Mouse (Mus musculus) ovary, postnatal 36 days (tissue): ENCODE measurements around the gene BC005624.

ENCODE experiments used
- DNase-seq: peaks from one replicate; pipeline ENCODE4 v3.0.0; 2022; ENCODE audit warnings: low spot score, mixed read lengths

Gene BC005624

DNA sequence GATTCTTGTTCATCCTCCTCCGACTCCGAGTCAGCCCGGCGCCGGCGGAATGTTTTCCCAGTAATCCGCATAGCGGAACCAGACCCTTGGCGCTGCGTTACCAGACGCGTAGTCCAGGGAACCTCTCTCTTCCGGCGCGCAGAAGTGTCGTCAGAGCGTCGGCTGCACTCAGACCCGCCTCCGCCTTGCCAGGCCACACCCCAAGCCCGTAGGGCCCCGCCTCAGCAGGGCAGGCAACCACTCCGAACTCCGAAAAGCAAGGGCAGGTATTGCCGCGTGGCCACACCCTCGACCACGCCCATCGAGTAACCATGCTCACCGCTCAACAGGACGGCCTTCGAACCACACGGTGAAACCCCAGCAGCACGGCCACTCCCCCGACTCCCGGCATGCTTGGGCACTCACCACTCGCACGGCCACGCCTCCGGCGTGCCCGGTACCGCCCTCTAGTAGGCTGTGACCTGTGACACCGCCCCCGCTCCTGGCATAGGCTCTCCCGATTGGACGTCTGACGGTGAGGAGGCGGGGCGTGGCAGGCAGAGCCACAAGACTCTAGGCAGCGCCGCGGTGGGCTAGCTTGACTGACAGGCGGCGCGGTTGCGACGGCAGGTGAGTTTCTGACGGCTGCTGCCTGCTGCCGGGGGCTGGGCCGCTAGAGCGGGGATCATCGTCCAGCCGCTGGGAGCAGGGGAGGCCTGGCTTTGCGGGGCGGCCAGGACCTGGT, at the start of gene BC005624, which contains the start of gene Usp20:
Gene BC005624 (minus strand): TSS at position 412 of the 724 bp plus-strand sequence.
Gene Usp20 (plus strand): TSS at position 490 of the 724 bp plus-strand sequence.
- DNase-seq, result peak; percentile 99

DNA sequence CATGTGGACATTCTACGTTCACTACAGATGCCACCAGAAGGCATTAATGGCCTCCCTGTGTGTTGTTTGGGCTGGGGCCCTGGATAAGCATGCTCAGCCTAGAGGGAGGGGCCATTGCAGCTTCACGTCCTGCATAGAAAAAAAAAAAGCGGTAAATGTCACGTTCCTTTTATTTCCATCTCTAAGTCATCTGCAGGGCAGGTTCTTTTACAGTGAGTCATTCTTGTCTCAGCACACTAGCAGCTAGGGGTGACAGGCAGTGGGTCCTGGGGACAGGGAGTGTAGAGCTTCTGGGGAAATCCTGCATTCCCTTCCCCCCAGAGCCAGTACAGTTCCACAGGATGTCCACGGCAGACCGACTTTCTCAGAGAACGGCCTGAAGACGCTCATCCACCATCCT, 44.6 kb upstream of the BC005624 start:
- no peak for DNase-seq

DNA sequence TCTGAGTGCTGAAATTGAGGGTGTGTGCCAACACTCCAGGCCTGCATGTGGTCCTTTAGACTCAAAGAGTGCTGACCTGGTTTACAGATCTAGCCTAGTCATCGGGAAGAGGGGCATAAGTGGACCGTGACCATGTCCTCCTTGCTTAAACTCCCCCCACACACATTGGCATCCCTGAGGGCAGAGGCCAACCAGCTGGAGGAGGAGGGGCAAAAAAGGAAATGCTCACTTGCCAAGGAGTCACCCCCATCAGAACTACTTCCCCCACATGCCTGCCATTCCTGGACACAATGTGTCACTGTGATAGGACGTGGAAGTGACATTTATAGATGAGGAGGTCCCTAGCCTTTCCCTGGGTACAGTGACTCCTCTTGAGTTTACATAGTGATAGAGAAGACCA, 43.5 kb upstream of the BC005624 start:
- no peak for DNase-seq

DNA sequence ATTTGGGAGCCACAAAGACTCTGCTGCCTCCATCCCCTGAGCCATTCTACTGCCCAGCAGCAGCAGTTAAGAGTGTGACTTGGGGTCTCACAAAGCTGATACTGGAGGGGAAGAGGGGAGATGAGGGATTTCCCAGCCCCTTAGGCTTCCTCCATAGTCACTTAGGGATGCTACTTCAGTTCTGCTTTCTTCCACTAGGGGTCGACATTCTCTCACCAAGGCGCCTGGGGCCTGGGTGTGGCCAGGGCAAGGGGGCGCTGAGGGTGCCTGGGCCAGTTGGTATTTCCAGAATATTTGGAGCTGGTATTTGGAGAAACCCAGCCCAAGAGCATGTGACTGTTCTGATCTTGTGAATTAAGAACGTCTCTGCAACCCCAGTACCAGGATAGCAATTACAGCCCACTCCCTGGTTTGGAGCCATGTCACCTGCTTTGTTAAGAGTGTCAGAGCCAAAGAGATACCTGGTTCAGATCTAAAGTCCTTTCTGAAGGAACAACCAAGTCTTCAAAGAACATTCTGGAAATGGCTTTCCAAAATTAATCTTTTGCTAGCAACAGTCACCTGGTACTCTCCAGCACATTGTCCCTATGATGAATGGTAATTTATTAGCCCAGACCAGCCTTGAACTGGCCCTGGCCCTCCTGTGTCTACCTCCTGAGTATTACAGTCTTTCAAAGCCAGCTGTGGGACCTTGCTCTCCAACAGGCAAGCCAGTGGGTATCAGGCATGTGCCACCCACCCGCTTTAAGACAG, 42.8 kb upstream of the BC005624 start:
- peak; percentile 20 for DNase-seq

- DNase-seq, result no peak
Observed at GRCm38 (mm10) chr2:31023940-31024339, 41.9 kb upstream of the BC005624 start.

GRCm38 (mm10) chr2:31020202-31020601, 38.2 kb upstream of the BC005624 start:
- DNase-seq, result no peak

- no peak for DNase-seq
Observed at GRCm38 (mm10) chr2:31019011-31019410, 37.0 kb upstream of the BC005624 start.

DNA sequence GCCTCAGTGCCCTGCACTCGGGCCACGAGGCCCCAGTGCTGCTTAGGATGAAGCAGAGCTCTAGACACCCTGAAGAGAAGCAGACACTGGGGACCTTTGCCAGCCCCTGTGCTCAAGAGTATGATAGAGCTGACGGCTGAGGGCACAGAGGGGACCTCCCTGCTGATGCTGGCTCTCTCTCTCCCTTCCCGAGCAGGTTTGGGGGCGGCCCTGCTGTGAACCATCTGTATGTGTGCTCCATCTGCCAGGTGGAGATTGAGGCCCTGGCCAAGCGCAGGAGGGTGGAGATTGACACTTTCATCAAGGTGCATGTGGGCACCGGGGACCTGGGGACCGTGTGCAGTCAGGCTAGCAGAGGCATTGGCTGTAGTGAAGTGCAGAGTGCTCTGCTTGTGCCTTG, 36.5 kb upstream of the BC005624 start:
- no peak for DNase-seq

- DNase-seq, result no peak
Observed at GRCm38 (mm10) chr2:31017625-31018317, 35.8 kb upstream of the BC005624 start.

GRCm38 (mm10) chr2:31013371-31014120, 31.5 kb upstream of the BC005624 start:
- no peak for DNase-seq

- no peak for DNase-seq
Observed at GRCm38 (mm10) chr2:31007208-31007607, 25.2 kb upstream of the BC005624 start.

DNA sequence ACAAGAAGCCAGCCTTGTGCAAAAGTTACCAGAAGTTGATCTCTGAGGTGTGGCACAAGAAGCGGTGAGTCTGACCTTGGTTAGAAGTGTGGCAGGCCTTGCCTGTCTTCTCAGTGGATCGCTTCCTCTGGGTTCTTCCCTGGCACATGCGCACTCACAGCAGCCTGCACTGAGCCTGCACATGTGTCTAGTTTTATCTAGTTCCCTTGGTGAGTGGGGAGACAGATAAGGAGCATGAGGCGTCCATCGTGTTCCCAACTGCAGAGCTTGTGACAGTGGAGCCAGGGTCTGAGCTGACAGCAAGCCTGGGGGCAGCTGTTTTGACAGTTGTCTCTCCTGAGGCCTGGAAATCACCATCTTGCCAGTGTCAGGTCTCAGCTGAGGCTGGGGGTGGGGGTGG, 24.4 kb upstream of the BC005624 start:
- peak; percentile 42 for DNase-seq

DNA sequence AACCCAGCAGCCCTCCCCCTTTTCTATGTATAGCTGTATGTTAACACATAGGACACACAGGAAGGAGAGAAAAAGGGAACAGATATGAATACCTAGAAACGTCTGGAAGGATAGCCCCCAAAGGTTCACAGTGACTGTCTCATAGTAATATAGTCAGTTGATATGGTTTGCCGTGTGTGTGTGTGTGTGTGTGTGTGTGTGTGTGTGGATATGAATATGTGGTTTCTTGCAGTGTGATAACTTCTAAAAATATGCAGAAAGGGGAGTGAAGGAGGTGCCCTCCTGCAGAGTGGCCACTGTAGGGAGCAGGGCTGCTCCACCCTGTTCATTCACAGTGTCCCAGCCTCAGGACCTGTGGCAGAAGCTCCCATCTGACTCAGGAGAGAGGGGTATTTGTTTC, 23.5 kb upstream of the BC005624 start:
- DNase-seq, result no peak

DNA sequence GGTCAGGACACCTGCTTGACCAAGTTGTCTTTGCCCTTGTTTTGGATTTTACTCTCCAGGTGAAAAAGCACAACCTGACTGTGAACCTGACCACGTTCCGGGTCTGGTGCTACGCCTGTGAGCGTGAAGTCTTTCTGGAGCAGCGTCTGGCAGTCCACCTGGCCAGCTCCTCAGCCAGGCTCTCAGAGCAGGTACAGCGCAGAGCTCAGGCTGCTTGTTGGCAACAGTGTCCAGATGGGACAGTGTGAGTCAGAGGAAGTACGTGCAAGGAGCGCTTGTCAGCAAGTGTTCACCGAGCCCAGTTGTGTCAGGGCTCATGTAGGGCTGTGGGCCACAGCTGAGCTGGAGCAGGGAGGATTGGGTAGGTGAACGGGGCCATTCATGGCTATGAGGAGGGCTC, 20.9 kb upstream of the BC005624 start:
- DNase-seq, result no peak

DNA sequence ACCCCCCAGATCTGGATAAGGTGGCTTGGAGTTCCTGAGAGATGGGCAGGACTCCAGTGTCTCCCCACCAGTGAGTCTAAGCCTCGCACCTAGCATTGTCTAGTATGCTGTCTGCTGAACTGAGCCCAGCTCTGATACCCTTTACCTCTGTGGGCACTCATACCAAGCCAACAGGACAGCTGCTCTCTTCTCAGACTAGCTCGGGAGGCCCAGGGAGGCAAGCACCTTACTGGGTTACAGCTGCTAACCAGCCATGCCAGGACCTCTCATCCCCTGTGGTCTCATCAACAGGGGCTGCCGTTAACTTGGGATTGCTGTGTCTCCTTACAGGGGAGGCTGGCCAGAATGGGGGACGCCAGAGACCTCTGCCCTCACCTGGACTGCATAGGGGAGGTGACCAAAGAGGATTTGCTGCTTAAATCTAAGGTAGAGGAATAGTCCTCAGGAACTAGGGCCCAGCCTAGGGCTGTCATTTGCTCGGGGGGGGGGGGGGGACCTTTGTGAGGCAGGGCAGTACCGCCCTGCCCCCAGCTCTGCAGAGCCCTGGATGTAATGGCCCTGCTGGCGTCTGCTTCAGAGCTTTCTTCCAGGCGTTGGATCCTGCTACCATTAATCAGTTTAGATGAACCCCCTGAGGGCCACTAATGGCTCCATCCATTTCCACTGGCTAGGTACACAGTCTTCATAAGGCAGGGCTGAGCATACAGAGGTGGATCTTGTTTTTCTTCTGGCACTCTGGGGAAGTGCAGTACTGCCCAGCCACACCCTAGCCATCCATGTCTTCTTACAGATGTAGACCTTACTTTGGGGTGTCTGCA, 16.7 kb upstream of the BC005624 start:
- DNase-seq, result no peak

DNA sequence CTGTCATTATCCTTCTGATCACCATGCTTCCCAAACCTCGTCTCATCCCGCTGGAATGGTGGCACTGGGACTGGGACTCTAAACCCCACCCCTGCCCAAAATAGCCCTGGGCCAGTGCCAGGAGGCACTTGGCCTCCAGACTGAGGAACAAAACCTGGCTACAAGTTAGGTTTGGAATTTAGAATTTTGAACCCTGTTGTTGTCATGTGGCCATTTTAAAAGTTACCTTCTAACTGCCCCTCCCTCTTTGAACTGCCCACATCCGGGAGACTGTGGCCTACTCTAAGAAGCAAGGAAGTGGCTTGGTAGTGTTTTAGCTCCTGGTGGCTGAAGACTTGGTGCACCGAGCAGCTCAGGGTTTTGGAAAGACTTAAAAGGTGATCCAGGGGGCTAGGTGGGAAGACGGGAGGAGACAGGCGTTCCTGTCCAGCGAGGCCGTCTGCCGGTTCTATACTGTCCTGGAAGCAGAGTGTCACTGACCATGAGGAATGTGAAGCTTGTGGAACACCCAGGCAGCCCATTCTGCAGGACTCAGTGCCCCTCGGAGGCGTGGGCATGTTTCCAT, 13.5 kb upstream of the BC005624 start:
- no peak for DNase-seq

DNA sequence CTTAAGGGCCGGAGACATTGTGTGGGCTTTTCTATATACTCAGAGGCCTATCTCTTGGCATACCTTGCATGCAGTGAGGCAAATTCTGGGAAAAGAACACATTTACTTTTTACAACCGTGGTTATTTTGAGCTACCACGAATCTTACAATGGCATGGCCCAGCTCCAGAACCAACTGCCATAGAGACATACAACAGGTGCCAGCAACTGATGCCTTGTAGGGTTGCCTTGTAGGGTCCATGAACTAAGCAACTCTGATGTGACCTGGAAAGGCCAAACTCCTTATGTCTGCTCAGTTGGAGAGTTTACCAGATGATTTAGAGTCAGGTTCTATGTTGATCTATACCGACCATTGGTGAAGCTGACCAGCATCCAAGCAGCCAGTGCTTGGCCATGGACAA, 12.9 kb upstream of the BC005624 start:
- DNase-seq, result no peak

DNA sequence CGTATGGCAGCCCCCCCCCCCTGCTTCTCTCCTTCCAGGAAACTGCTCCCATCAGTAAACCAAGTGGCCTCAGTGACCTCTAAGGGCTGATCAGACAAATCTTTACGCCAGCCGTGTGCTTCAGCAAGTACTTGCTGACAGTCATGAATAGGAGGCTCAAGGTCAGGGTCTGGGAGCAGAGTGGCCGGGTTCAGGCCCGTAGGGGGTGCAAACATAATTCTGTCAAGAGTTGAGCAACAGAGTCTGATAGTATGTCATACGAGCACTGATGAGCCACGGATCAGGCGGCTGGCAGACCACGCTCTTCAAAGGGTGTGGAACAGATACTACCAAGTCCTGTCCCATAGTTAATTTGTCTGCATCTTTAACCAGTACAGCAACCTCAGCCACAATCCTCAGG, 8.2 kb upstream of the BC005624 start:
- DNase-seq, result no peak

- peak; percentile 60 for DNase-seq
Observed at GRCm38 (mm10) chr2:30985111-30986020, 3.4 kb upstream of the BC005624 start.

- DNase-seq, result no peak
Observed at GRCm38 (mm10) chr2:30983024-30983423, 1.0 kb upstream of the BC005624 start.
